Mouse (Mus musculus): ENCODE measurements around the gene Hnrnpa1. TPM values are rescaled to one million over a fixed set of nuclear protein-coding genes. Genes with fewer than 3 reads are reported as not detected.
A peak's percentile ranks its signal among the peaks of the same experiment; 100 is the strongest.
"Not testable (repeated sequence)": the region's sequence is repeated elsewhere in the genome, so short reads cannot be mapped to it uniquely, and the experiment has no call there.

Hnrnpa1 gene
- total RNA-seq, 2 experiments from 2014 or later: 147 to 150 TPM

DNA sequence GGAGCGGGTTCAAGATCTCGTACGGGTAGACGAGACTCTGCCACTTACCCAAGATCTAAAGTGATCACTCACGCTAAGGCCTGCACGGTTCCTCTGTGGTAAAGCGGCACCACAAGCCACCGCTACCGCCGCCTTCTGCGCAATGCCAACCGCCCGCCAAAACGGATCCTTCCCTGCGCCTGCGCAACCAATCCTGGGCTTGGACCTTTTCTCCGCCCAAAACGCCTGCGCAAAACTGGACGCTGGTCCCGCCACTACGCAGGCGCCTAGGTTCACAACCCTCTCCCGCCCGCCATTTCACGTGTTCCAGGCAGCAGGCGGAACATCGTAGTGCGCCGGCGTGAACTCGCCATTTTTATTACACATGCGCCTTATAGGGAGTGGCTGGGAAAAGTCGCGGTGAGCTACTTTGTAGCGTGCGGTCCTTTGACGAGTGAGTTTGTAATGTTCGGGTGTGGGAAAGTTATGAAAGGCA is 510 bp upstream of the Hnrnpa1 start, which contains the start of gene Cbx5:
TSS of gene Cbx5 (minus strand) at position 132 of the 475 bp plus-strand sequence.
- DNase-seq: peak; percentile 98 to 99

DNA sequence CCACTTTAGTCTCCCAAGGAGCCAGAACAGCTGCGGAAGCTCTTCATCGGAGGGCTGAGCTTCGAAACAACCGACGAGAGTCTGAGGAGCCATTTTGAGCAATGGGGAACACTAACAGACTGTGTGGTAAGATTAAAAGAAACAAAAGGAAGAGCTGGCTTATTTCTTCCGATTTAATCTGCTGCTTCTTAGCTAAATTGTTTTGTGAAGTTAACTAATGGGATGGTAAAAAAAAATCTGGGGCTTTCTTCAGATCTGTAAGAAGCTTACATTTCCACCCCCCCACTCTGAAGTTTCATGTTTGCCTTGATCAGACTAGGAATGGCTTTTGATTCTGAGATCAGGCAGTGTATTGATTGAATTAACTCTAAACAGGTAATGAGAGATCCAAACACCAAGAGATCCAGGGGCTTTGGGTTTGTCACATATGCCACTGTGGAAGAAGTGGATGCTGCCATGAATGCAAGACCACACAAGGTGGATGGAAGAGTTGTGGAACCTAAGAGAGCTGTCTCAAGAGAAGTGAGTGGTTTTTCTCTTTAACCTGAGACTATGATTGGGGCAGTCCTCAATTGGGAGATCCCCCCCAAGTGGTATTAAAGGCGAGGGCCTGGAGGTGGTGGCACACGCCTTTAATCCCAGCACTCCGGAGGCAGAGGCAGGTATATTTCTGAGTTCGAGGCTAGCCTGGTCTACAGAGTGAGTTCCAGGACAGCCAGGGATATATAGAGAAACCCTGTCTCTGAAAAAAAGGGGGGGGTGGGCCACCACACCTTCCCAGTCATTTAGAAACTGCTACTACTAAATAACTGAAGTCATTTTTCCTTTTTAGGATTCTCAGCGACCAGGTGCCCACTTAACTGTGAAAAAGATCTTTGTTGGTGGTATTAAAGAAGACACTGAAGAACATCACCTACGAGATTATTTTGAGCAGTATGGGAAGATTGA is 1.1 kb downstream of the Hnrnpa1 start:
- DNase-seq: not testable (repeated sequence)

DNA sequence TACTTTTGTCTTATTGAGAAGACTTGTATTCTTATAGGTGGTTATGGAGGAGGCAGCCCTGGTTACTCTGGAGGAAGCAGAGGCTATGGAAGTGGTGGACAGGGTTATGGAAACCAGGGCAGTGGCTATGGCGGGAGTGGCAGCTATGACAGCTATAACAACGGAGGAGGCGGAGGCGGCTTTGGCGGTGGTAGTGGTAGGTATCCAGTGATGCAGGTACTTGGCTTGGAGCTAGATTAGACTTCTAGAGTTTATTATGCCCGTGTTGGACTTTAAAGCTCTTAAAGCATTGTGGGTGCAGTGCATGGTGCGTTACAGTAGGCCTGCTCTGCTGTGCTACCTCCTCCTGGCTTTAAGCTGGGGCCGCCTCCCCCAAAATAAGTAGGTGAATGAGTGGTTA is 2.7 kb downstream of the Hnrnpa1 start:
- no peak for DNase-seq

DNA sequence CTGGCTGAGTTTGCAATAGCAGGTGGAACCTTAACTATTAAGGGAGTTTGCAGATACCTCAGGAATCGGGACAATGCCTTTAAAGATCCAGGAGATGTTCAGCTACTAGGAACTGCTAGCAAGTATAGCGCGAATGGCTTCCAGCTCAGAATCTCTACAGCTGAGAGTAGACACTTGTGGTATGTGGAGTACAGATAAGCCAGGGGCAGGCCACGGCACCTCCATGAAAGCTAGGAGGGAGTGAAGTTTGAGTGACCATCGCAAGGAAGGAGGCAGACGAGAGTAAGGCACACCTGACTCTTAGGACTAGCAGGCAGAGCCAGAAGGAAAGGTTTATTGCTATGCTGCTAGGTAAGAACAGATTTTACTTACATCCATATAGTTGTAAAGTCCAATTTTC is 5.4 kb downstream of the Hnrnpa1 start:
- DNase-seq: no peak

DNA sequence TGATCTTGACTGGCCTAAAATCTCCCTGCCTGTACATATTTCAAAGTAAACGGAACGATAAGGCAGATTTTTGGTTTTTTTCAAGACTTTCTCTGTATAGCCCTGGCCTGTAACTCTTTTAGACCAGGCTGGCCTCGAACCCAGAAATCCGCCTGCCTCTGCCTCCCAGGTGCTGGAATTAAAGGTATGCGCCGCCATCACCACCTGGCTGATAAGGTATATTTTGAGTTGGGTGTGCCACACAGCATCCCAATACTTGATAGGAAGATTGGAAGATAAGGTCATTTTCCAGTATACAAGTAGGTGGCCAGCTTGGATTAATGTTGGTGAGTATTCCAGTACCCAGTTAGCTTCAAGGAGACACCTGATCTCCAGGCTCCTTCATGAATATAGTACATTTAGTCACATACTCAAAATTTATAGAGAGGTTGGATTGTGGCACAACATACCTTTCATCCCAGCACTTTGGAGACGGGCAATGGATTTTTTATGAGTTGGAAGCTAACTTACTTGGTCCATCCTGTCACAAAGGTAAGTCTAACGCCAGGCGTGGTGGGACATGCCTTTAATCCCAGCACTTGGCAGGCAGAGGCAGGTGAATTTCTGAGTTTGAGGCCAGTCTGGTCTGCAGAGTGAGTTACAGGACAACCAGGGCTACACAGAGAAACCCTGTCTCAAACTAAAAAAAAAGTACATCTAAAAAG is 7.0 kb downstream of the Hnrnpa1 start:
- no peak for DNase-seq

- DNase-seq: no peak
Observed at GRCm38 (mm10) chr15:103247782-103248400, 7.7 kb downstream of the Hnrnpa1 start.

- peak in 1 of 2 experiments; percentile 23 for DNase-seq
Observed at GRCm38 (mm10) chr15:103248401-103249313, 8.4 kb downstream of the Hnrnpa1 start.

GRCm38 (mm10) chr15:103249511-103249910 is 9.3 kb downstream of the Hnrnpa1 start:
- not testable (repeated sequence) for DNase-seq

DNA sequence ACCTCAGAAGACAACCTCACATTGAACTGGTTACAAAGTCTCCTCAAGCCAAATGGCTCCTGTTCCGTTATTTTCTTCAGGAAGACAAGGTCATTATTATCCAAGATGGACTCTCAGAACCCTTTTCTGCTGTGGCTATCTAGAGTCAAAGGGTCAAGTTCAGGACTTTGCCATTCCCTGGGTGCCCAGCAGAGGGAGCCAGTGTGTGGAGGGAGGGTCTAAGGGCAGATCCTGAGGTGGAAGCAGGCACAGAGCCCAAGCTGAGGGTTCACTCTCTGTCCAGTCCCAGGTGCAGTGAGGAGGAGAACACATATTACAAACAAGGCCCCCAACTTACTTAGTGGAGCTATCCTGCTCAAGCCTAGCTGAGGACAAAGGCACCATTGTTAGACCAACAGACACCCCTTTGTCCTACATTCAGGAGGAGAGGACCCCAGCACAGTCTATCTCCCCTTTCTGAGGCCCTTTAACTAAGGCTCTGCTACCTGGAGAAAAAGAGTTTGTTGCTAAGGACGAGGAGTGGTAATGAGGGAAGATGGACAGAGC is 10.0 kb downstream of the Hnrnpa1 start:
- peak; percentile 68 to 88 for DNase-seq

DNA sequence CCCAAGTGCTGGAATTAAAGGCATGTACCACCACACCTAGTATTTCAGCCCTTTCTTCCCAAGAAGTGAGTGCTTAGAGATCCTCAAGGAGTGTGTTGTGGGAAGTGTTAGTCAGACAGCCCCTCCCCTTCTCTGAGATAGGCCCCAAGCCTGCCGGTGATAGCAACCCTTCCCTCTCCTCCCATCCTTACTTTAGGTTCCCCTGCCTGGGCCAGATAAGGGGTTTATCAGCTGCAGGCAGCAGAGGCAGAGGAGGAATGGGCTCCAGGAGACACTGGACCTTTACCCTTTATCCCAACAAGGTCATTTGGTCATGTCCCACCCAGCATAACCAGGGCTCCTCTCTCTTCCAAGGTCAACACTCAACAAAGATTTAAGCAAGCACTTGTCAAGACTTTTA is 11.4 kb downstream of the Hnrnpa1 start:
- no peak for DNase-seq

GRCm38 (mm10) chr15:103252660-103253059 is 12.4 kb downstream of the Hnrnpa1 start:
- no peak for DNase-seq

DNA sequence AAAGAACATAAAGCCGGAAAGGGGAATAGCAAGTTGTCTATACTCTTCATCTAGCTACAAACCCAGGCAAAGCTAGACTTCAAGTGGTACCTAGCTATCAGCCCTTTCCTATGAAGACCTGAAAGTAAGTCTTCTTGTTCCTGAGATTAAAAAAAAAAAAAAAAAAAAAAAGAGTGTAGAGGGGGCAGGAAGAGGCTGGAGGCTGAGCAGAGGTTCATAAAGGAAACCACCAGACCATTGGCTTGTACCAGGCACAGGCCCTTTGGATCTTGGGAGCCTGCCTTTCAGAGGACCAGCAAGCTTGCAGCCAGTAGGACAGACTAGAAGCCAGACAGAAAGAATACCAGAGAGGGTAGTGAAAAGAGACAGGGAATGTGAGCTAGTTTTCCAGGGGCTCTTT is 13.1 kb downstream of the Hnrnpa1 start:
- DNase-seq: no peak

DNA sequence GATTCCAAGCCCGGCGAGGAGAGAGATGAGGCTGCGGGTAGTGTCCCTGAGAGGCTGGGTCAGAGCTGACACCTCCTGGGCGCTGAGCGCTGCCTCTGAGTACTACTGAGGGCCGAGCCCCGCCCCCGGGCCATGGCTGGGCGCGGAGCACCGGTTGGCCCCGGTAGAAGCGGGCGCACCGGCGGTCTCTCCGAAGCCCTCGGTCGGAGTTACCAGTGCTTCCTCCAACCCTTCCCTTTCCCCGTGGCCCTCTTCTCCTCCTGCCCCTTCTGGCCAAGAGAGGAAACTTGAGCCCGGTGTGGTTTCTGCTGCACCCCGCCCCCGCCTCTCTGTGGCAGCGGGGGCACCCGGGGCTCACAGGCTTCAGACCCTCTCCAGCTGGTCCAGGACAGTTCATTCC is 14.9 kb downstream of the Hnrnpa1 start:
- peak; percentile 36 to 42 for DNase-seq

GRCm38 (mm10) chr15:103256210-103256986 is 16.2 kb downstream of the Hnrnpa1 start:
- DNase-seq: no peak

GRCm38 (mm10) chr15:103257790-103258728 is 17.8 kb downstream of the Hnrnpa1 start, which contains the start of gene Nfe2:
Gene Nfe2, minus strand, starts transcription at chr15:103258403.
- peak; percentile 83 to 89 for DNase-seq

- no peak for DNase-seq
Observed at GRCm38 (mm10) chr15:103259162-103259561, 18.9 kb downstream of the Hnrnpa1 start.

- no peak for DNase-seq
Observed at GRCm38 (mm10) chr15:103259989-103260388, 19.8 kb downstream of the Hnrnpa1 start.

GRCm38 (mm10) chr15:103264794-103265193 is 24.6 kb downstream of the Hnrnpa1 start:
- no peak for DNase-seq

DNA sequence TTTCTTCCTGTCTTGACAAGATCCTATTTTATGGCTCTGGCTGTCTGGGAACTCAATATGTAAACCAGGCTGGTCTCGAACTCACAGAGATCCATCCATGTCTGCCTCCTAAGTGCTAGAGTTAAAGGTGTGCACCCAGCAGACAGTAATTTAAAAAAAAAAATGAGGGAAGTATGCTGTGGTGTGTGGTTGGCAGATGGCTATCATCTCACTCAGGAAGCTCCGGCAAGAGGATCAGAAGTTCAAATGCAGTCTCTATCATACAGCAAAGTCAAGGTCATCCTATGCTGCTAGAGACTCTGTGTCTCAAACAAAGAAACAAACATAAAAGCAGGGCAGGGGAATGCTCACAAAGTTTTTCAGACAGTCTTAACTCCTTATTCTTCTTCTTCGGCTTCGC is 28.7 kb downstream of the Hnrnpa1 start:
- no peak for DNase-seq
